Mouse (Mus musculus) thymus, postnatal 36 days (tissue): ENCODE measurements around the gene Vav1.
A peak's percentile ranks its signal among the peaks of the same experiment; 100 is the strongest.
"Not testable (repeated sequence)": the region's sequence is repeated elsewhere in the genome, so short reads cannot be mapped to it uniquely, and the experiment has no call there.

ENCODE experiments used
- DNase-seq, 2 experiments: peaks; one replicate each; pipeline ENCODE4 v3.0.0; 2022; ENCODE audit warnings: mixed read lengths in 2 of 2

Vav1 gene

GRCm38 (mm10) chr17:57253306-57253705, 25.6 kb upstream of the Vav1 start:
- no peak for DNase-seq

- no peak for DNase-seq
These were observed 23.5 kb upstream of the Vav1 start for GRCm38 (mm10) chr17:57255354-57255753.

GRCm38 (mm10) chr17:57256921-57257485, 21.9 kb upstream of the Vav1 start:
- DNase-seq: peak in 1 of 2 experiments; percentile 1

GRCm38 (mm10) chr17:57258191-57258590, 20.7 kb upstream of the Vav1 start:
- DNase-seq: no peak

GRCm38 (mm10) chr17:57259742-57260141, 19.2 kb upstream of the Vav1 start:
- DNase-seq: no peak

- no peak for DNase-seq
These were observed 18.5 kb upstream of the Vav1 start for GRCm38 (mm10) chr17:57260351-57260750.

- DNase-seq: no peak
These were observed 17.6 kb upstream of the Vav1 start for GRCm38 (mm10) chr17:57261286-57261685.

- no peak for DNase-seq
These were observed 17.1 kb upstream of the Vav1 start for GRCm38 (mm10) chr17:57261796-57262195.

- DNase-seq: no peak
These were observed 15.9 kb upstream of the Vav1 start for GRCm38 (mm10) chr17:57262901-57263550.

GRCm38 (mm10) chr17:57264164-57264563, 14.7 kb upstream of the Vav1 start:
- no peak for DNase-seq

- peak; percentile 53 to 70 for DNase-seq
These were observed 13.6 kb upstream of the Vav1 start for GRCm38 (mm10) chr17:57264972-57265945.

GRCm38 (mm10) chr17:57267556-57268126, 11.3 kb upstream of the Vav1 start:
- no peak for DNase-seq

- DNase-seq: no peak
These were observed 7.6 kb upstream of the Vav1 start for GRCm38 (mm10) chr17:57271301-57271700.

- no peak for DNase-seq
These were observed 5.1 kb upstream of the Vav1 start for GRCm38 (mm10) chr17:57273846-57274245.

- no peak for DNase-seq
These were observed 4.2 kb upstream of the Vav1 start for GRCm38 (mm10) chr17:57274686-57275085.

- peak; percentile 86 to 88 for DNase-seq
These were observed 3.5 kb upstream of the Vav1 start for GRCm38 (mm10) chr17:57275111-57275996.

- no peak for DNase-seq
These were observed 2.9 kb upstream of the Vav1 start for GRCm38 (mm10) chr17:57275997-57276351.

- DNase-seq: peak; percentile 70 to 71
These were observed 2.2 kb upstream of the Vav1 start for GRCm38 (mm10) chr17:57276634-57277121.

GRCm38 (mm10) chr17:57277598-57278261, 1.2 kb upstream of the Vav1 start:
- DNase-seq: not testable (repeated sequence)

GRCm38 (mm10) chr17:57278537-57278936, 363 bp upstream of the Vav1 start:
- DNase-seq: no peak

- DNase-seq: peak; percentile 72 to 82
These were observed 808 bp downstream of the Vav1 start for GRCm38 (mm10) chr17:57279591-57280224.
